Mouse (Mus musculus) forebrain, postnatal 0 days (tissue): ENCODE measurements around the gene Nlgn1. TPM values are rescaled to one million over a fixed set of nuclear protein-coding genes. Genes with fewer than 3 reads are reported as not detected.

ENCODE experiments used
- ATAC-seq: fragments of 200-750 bp; cut with Nextera tagmentation; 2 replicates; pipeline ENCODE4 v1.8.0; 2017; ENCODE audit warnings: mild to moderate bottlenecking, moderate library complexity
- DNase-seq: peaks from one replicate; pipeline ENCODE4 v3.0.0-alpha.2; 2015
- H3K27ac ChIP-seq: fragments of 300-500 bp; sonication (generic); 2 replicates; pipeline ENCODE4 v1.5.1; 2014; ENCODE audit warnings: low read depth, mild to moderate bottlenecking, antibody characterized with exemption, low read length, moderate library complexity, mixed read lengths
- H3K27me3 ChIP-seq: fragments of 300-500 bp; sonication (generic); 2 replicates; pipeline ENCODE4 v1.6.1; 2014; ENCODE audit warnings: mild to moderate bottlenecking, low read length, mixed read lengths; ENCODE audit not compliant: insufficient read depth
- H3K36me3 ChIP-seq: fragments of 300-500 bp; sonication (generic); 2 replicates; pipeline ENCODE4 v1.6.1; 2014; ENCODE audit warnings: mild to moderate bottlenecking, moderate library complexity; ENCODE audit not compliant: insufficient read depth
- H3K4me1 ChIP-seq: fragments of 300-500 bp; sonication (generic); 2 replicates; pipeline ENCODE4 v1.6.1; 2014; ENCODE audit warnings: antibody characterized with exemption; ENCODE audit not compliant: insufficient read depth
- H3K4me2 ChIP-seq: fragments of 300-500 bp; sonication (generic); 2 replicates; pipeline ENCODE4 v1.6.1; 2014; ENCODE audit warnings: low read depth, mild to moderate bottlenecking, moderate library complexity
- H3K4me3 ChIP-seq: fragments of 300-500 bp; sonication (generic); 2 replicates; pipeline ENCODE4 v1.5.1; 2014; ENCODE audit warnings: low read depth, low read length, mixed read lengths
- H3K9ac ChIP-seq: fragments of 300-500 bp; sonication (generic); 2 replicates; pipeline ENCODE4 v1.6.1; 2014; ENCODE audit warnings: mild to moderate bottlenecking
- H3K9me3 ChIP-seq: fragments of 300-500 bp; sonication (generic); 2 replicates; pipeline ENCODE4 v1.6.1; 2016; ENCODE audit warnings: low read length
- CTCF ChIP-seq: sonication (generic); IDR thresholded peaks from 2 replicates; pipeline ENCODE4 v1.5.1; 2016; ENCODE audit warnings: antibody characterized with exemption, control low read depth, low read depth
- WGBS: fragments of 180-500 bp; shearing (Covaris S2); extraction: QIAGEN DNeasy Blood & Tissue Kit; methylation state at CpG from one replicate; pipeline ENCODE4 v1.1.7; 2014; 5-methylcytosine and 5-hydroxymethylcytosine counted together
- polyA plus RNA-seq: library from polyadenylated mRNA; unstranded; fragments of >200 nt; fragmentation: Nextera tagmentation; extraction: Ambion mirVana; gene quantifications from 2 replicates; pipeline ENCODE4 v1.2.1, GENCODE M21; 2015
- total RNA-seq: library from RNA; depleted of rRNA; stranded (reverse); fragments of >200 nt; gene quantifications from 2 replicates; pipeline ENCODE4 v1.2.3, GENCODE M21; 2014

Nlgn1 gene
- total and polyA plus RNA-seq, 2 experiments from 2014 or later = 33.6 to 95.2 TPM

GRCm38 (mm10) chr3:26102271-26102670, 230.0 kb downstream of the Nlgn1 start:
- Histone ChIP-seq H3K4me1 (no peaks in the 10 kb centered on the region), H3K27ac (no peak overlapping the region), H3K4me2 (no peak overlapping the region), H3K36me3 (no peaks in the 10 kb centered on the region), H3K9ac (no peak overlapping the region), H3K9me3 (no peaks in the 10 kb centered on the region), H3K4me3 (no peak overlapping the region), H3K27me3 (no peaks in the 10 kb centered on the region)
- DNase-seq (no peak), ATAC-seq (no peak)
- TF ChIP-seq CTCF = no peak
- WGBS = 64% methylated on average over 1 of the region's 1 CpGs

GRCm38 (mm10) chr3:26095551-26095950, 236.7 kb downstream of the Nlgn1 start:
- Histone ChIP-seq H3K4me3 (no peak overlapping the region), H3K27me3 (no peaks in the 10 kb centered on the region), H3K9ac (no peak overlapping the region), H3K4me2 (no peak overlapping the region), H3K36me3 (no peaks in the 10 kb centered on the region), H3K4me1 (no peaks in the 10 kb centered on the region), H3K9me3 (no peaks in the 10 kb centered on the region), H3K27ac (no peak overlapping the region)
- DNase-seq (no peak), ATAC-seq (no peak)
- peak; percentile 36 for TF ChIP-seq CTCF

- H3K9me3 ChIP-seq = no peaks in the 10 kb centered on the region
- DNase-seq (no peak), ATAC-seq (no peak)
- H3K27me3 ChIP-seq = no peaks in the 10 kb centered on the region
- TF ChIP-seq CTCF = no peak
- H3K4me1 ChIP-seq = no peaks in the 10 kb centered on the region
- H3K4me2 ChIP-seq = no peak overlapping the region
- no peak overlapping the region for H3K27ac ChIP-seq
- no peaks in the 10 kb centered on the region for H3K36me3 ChIP-seq
- H3K4me3 ChIP-seq = no peak overlapping the region
- H3K9ac ChIP-seq = no peak overlapping the region
Observed at GRCm38 (mm10) chr3:26069366-26069765, 262.9 kb downstream of the Nlgn1 start.

- no peak overlapping the region for H3K4me3 ChIP-seq
- ATAC-seq (no peak), DNase-seq (no peak)
- no peak overlapping the region for H3K4me2 ChIP-seq
- H3K9ac ChIP-seq = no peak overlapping the region
- no peaks in the 10 kb centered on the region for H3K27me3 ChIP-seq
- no peak for TF ChIP-seq CTCF
- WGBS = 43% methylated on average over 4 of the region's 4 CpGs
- no peaks in the 10 kb centered on the region for H3K9me3 ChIP-seq
- H3K27ac ChIP-seq = no peak overlapping the region
- H3K4me1 ChIP-seq = no peaks in the 10 kb centered on the region
- H3K36me3 ChIP-seq = no peaks in the 10 kb centered on the region
Observed at GRCm38 (mm10) chr3:26050769-26051168, 281.5 kb downstream of the Nlgn1 start.

GRCm38 (mm10) chr3:26042966-26043365, 289.3 kb downstream of the Nlgn1 start:
- Histone ChIP-seq H3K4me3 (no peak overlapping the region), H3K27ac (no peak overlapping the region), H3K9ac (no peak overlapping the region), H3K36me3 (no peaks in the 10 kb centered on the region), H3K9me3 (no peaks in the 10 kb centered on the region), H3K4me2 (no peak overlapping the region), H3K27me3 (no peaks in the 10 kb centered on the region), H3K4me1 (no peaks in the 10 kb centered on the region)
- ATAC-seq = no peak
- DNase-seq = no peak
- WGBS = 28% methylated on average over 2 of the region's 2 CpGs
- TF ChIP-seq CTCF = no peak

- Histone ChIP-seq H3K9ac (no peak overlapping the region), H3K27me3 (no peaks in the 10 kb centered on the region), H3K4me1 (no peaks in the 10 kb centered on the region), H3K4me3 (no peak overlapping the region), H3K4me2 (no peak overlapping the region), H3K27ac (no peak overlapping the region), H3K9me3 (no peaks in the 10 kb centered on the region), H3K36me3 (no peaks in the 10 kb centered on the region)
- WGBS = 39% methylated on average over 2 of the region's 2 CpGs
- ATAC-seq (peak; percentile 38; the same call in 1 of the 2 replicates), DNase-seq (no peak)
- TF ChIP-seq CTCF = no peak
Observed at GRCm38 (mm10) chr3:26039696-26040095, 292.6 kb downstream of the Nlgn1 start.

GRCm38 (mm10) chr3:26026025-26026424, 306.2 kb downstream of the Nlgn1 start:
- no peak for ATAC-seq
- no peak for DNase-seq
- Histone ChIP-seq H3K36me3 (no peaks in the 10 kb centered on the region), H3K9ac (no peak overlapping the region), H3K27ac (no peak overlapping the region), H3K4me3 (no peak overlapping the region), H3K4me2 (no peak overlapping the region), H3K4me1 (no peaks in the 10 kb centered on the region), H3K27me3 (no peaks in the 10 kb centered on the region), H3K9me3 (no peaks in the 10 kb centered on the region)
- 79% methylated on average over 2 of the region's 2 CpGs for WGBS
- TF ChIP-seq CTCF = no peak

GRCm38 (mm10) chr3:26023217-26023616, 309.0 kb downstream of the Nlgn1 start:
- WGBS = 47% methylated on average over 5 of the region's 5 CpGs
- no peak for TF ChIP-seq CTCF

More at GRCm38 (mm10) chr3:26023217-26023616, 309.0 kb downstream of the Nlgn1 start:
- no peak overlapping the region for H3K9ac ChIP-seq
- DNase-seq (no peak), ATAC-seq (no peak)
- no peak overlapping the region for H3K4me3 ChIP-seq
- no peaks in the 10 kb centered on the region for H3K9me3 ChIP-seq
- H3K27me3 ChIP-seq = no peaks in the 10 kb centered on the region
- no peaks in the 10 kb centered on the region for H3K4me1 ChIP-seq
- H3K4me2 ChIP-seq = no peak overlapping the region
- no peak overlapping the region for H3K27ac ChIP-seq
- no peaks in the 10 kb centered on the region for H3K36me3 ChIP-seq
